Mouse (Mus musculus): ENCODE results near the gene Gria1. TPM values are rescaled to one million over a fixed set of nuclear protein-coding genes. Genes with fewer than 3 reads are reported as not detected.
A peak's percentile ranks its signal among the peaks of the same experiment; 100 is the strongest.

Gene Gria1
- 1.6 and 2.5 TPM in 2 replicates for polyA plus RNA-seq (2015; fragmentation: Nextera tagmentation; extraction: Ambion mirVana)

DNA sequence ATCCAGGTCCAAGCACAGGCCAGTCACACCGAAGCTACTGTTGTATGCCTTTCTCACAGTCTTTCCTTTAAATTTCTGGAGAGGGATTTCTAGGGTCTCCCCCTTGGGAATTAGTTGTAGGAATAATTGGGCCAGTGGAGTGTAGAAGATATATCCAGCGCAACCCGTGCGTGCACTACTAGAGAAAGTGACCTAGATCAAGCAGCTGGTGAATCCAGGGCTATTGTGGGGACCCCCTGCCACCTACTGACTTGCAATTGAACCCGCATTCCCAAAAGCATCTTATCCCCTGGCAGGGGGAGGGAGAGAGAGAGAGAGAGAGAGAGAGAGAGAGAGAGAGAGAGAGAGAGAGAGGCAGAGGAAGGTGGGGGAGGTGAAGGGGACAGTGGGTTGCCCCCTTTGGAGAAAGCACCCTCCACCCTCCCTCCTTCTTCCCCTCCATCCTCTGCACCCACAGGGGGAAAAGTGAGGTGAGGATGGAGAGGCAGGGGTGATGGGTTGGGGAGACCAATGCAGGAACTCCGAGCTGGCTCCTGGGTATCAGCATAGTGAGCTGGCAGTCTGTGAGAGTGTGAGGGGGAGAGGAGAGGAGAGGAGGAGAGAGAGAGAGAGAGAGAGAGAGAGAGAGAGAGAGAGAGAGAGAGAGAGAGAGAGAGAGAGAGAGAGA, at the start of gene Gria1:
Gene Gria1 (plus strand): TSS at position 364 of the 667 bp plus-strand sequence.
- no peaks in the 10 kb centered on the region for H3K36me3 ChIP-seq
- H3K9me3 ChIP-seq = no peaks in the 10 kb centered on the region
- WGBS = 30% methylated on average over 6 of the region's 6 CpGs
- peak within 1 kb of the TSS; percentile 54 for H3K4me2 ChIP-seq (replicated peaks)
- H3K4me1 ChIP-seq = peaks cover 6% of the 10 kb centered on the region; the same call in 1 of the 2 replicates
- no peak for ATAC-seq (ENCODE audit: low FRiP score, low read depth)
- peak within 1 kb of the TSS; percentile 21 for H3K4me3 ChIP-seq
- H3K27me3 ChIP-seq = peaks cover 36% of the 10 kb centered on the region
- no peak within 1 kb of the TSS for H3K27ac ChIP-seq
- peak within 1 kb of the TSS; percentile 32; the same call in 1 of the 2 replicates for H3K9ac ChIP-seq

DNA sequence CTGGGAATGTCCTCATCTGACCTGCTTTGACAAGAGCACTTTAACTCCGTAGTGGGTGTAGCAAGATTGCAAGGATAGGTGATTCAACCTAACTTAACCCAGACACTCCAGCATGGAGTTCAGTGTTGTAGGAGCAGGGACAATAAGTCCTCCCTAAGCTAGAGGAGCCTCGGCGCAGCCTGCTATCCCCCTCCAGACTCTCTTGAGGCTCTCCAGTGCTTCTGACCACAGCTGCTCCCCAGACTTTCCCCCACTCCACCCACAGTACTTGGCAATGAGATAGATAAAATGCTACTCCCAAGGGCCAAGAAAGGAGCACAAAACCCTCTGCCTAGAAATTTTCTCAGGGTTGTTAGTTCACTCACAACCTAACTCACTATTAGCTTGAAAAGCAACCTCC, 49.4 kb upstream of the Gria1 start:
- 90% methylated on average over 3 of the region's 3 CpGs for WGBS
- Histone ChIP-seq H3K4me1 (no peaks in the 10 kb centered on the region), H3K9me3 (no peaks in the 10 kb centered on the region), H3K4me2 (replicated peaks) (no peak overlapping the region), H3K27ac (no peak overlapping the region), H3K4me3 (no peak overlapping the region), H3K36me3 (no peaks in the 10 kb centered on the region), H3K27me3 (no peaks in the 10 kb centered on the region), H3K9ac (no peak overlapping the region)
- no peak for ATAC-seq (ENCODE audit: low FRiP score, low read depth)

DNA sequence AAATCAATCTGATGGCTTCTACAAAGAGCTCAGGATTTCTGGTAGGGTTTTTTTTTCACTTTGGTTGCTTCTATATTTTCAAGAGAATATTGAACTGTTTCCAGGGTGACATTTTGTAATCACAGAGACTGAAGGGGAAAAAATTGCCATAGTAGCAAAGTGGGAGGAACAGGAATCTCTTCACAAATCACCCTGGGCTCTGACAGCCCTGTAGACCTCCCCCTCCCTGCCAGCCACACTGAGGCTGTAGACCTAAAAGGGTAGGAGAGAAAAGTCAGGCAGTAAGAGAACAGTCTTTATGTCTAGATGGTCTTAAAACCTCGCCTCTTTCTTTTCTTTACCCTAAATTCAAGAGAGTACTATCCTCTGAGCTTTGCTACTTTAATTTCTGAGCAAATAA, 38.4 kb upstream of the Gria1 start:
- no peak for ATAC-seq (ENCODE audit: low FRiP score, low read depth)
- H3K9ac ChIP-seq = no peak overlapping the region
- no peak overlapping the region for H3K4me3 ChIP-seq
- H3K4me2 ChIP-seq (replicated peaks) = no peak overlapping the region
- 62% methylated on average over 1 of the region's 1 CpGs for WGBS
- H3K9me3 ChIP-seq = 0 out of 2 replicates have a peak, but pooled peaks cover 4% of the 10 kb centered on the region
- no peaks in the 10 kb centered on the region for H3K4me1 ChIP-seq
- H3K27ac ChIP-seq = no peak overlapping the region
- no peaks in the 10 kb centered on the region for H3K36me3 ChIP-seq
- H3K27me3 ChIP-seq = no peaks in the 10 kb centered on the region

DNA sequence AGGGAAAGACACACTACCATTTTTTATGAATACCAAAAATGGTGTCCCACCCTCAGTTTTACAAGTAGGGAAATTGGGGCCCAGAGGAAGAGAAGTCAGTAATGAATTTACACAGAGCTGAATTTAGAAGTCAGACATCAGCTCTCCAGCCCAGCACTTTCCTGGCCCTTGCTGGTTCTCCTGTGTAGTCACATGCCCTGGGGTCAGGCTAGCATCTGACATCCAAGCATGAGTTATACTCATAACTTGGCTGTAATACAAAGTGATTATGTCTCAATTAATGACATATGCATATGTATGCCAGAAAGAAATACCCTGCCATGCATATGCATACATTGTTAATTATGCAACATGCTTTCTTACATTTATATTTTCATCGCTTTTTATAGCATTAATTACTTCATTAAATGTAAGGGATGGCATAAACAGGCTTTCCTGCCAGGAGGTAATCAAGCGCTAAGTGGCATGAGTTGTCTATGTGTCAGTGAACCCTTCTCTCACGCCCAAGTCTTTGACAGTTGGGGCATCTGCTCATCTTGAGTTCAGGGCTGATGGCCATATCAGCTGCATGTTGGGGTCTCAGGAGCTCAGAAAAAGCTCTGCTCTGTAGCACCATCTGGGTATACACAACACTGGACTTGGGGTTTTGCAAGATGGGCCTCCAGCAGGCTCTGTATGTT, 26.7 kb upstream of the Gria1 start:
- no peak overlapping the region for H3K4me3 ChIP-seq
- no peak overlapping the region for H3K4me2 ChIP-seq (replicated peaks)
- no peaks in the 10 kb centered on the region for H3K27me3 ChIP-seq
- no peaks in the 10 kb centered on the region for H3K4me1 ChIP-seq
- H3K9me3 ChIP-seq = no peaks in the 10 kb centered on the region
- 89% methylated on average over 3 of the region's 3 CpGs for WGBS
- H3K36me3 ChIP-seq = no peaks in the 10 kb centered on the region
- ATAC-seq (ENCODE audit: low FRiP score, low read depth) = no peak
- H3K9ac ChIP-seq = no peak overlapping the region
- H3K27ac ChIP-seq = no peak overlapping the region

DNA sequence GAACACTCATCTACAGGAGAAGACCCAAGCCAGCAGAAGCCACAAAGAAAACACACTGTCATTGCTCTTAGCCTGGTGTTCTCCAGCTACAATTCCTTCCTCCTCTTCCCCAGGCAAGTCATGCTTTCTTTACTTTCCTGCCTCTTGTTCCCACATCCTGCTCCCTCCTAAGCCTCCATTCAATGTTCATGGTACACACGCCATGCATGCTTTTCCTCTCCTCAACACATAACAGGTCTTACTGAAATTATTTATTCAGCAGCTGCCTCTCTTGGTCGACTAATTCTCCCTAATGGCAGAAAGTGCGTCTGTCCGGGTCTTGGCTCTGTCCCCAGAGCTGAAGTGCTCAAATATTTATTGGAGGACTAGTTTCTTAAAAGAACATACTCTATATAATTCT, 25.7 kb upstream of the Gria1 start:
- H3K36me3 ChIP-seq = no peaks in the 10 kb centered on the region
- H3K4me3 ChIP-seq = no peak overlapping the region
- no peaks in the 10 kb centered on the region for H3K27me3 ChIP-seq
- H3K9me3 ChIP-seq = no peaks in the 10 kb centered on the region
- H3K9ac ChIP-seq = no peak overlapping the region
- WGBS = 63% methylated on average over 4 of the region's 4 CpGs
- no peak overlapping the region for H3K4me2 ChIP-seq (replicated peaks)
- no peak for ATAC-seq (ENCODE audit: low FRiP score, low read depth)
- no peak overlapping the region for H3K27ac ChIP-seq
- no peaks in the 10 kb centered on the region for H3K4me1 ChIP-seq

DNA sequence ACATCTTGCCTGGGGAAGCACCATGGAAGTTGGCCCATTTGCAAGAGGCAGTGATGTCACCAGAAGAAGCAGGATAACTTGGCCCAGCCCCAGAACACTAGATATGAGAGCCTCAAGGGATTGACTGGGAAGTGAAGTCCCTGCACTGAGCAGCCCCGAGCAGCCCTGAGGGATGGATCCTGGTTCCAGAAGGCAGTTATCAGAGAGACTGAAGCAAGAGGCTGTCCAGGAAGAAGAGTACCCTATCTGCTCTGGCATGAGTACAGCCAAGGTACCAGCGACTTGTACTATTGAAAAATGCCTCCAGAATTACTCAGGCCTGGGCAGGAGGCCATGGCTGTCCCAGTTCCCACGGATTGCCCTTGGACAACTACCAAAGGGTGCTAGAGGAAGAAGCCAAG, 11.6 kb upstream of the Gria1 start:
- WGBS = 72% methylated on average over 3 of the region's 3 CpGs
- Histone ChIP-seq H3K4me2 (replicated peaks) (no peak overlapping the region), H3K27me3 (no peaks in the 10 kb centered on the region), H3K4me3 (no peak overlapping the region), H3K36me3 (no peaks in the 10 kb centered on the region), H3K27ac (no peak overlapping the region), H3K4me1 (peaks cover under 1% of the 10 kb centered on the region; the same call in 1 of the 2 replicates), H3K9ac (no peak overlapping the region), H3K9me3 (no peaks in the 10 kb centered on the region)
- ATAC-seq (ENCODE audit: low FRiP score, low read depth) = no peak

DNA sequence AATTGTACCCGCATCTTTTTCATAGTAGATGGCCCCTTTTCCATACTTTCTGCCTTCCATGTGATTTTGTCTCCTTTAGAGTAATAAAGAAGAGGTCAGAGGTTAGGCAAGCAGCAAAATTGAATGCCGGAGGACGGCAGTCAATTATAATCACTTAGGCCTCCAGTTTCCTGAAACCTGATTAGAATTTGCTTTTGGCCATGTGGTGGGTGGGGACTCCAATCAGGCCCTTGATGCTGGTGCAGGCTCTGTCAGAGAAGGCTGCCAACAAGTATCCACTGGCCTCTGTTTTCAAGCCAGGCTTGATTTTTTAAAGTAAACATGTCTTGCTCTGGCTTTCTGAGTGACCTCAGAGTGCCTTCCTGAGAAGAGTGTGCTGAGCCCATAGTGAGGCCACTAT, 6.6 kb upstream of the Gria1 start:
- Histone ChIP-seq H3K27ac (no peak overlapping the region), H3K9ac (no peak overlapping the region)

DNA sequence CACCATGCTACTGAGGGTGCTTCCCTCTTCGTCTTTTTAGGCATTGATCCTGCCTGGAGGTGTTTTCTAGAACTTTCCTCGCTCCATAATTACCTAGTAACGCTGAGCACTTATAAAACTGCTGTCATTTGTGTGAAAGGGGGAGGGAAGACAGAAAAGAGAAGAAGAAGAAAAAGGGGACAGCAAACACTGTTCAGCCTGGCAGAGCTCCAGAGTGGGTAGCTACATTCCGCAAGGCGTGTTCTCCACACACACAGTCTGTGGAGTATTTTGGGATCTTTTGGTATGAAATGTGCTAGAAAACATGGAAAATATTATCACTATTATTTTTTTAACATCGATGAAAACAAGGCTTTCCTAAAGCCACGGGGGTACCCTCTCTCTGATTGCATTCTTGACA, 5.8 kb upstream of the Gria1 start:
- H3K27ac ChIP-seq = no peak overlapping the region
- H3K4me1 ChIP-seq = peaks cover 8% of the 10 kb centered on the region; the same call in 1 of the 2 replicates
- H3K9ac ChIP-seq = no peak overlapping the region
- no peak overlapping the region for H3K4me2 ChIP-seq (replicated peaks)
- ATAC-seq (ENCODE audit: low FRiP score, low read depth) = no peak
- 58% methylated on average over 7 of the region's 7 CpGs for WGBS
- H3K27me3 ChIP-seq = peaks cover 7% of the 10 kb centered on the region; the same call in 1 of the 2 replicates
- H3K9me3 ChIP-seq = no peaks in the 10 kb centered on the region
- H3K4me3 ChIP-seq = no peak overlapping the region
- H3K36me3 ChIP-seq = no peaks in the 10 kb centered on the region

More for the DNA sequence above, 6.6 kb upstream of the Gria1 start:
- Histone ChIP-seq H3K9me3 (no peaks in the 10 kb centered on the region), H3K36me3 (no peaks in the 10 kb centered on the region), H3K4me1 (peaks cover 8% of the 10 kb centered on the region; the same call in 1 of the 2 replicates), H3K4me2 (replicated peaks) (no peak overlapping the region), H3K27me3 (no peaks in the 10 kb centered on the region), H3K4me3 (no peak overlapping the region)
- no peak for ATAC-seq (ENCODE audit: low FRiP score, low read depth)
- 13% methylated on average over 3 of the region's 3 CpGs for WGBS

DNA sequence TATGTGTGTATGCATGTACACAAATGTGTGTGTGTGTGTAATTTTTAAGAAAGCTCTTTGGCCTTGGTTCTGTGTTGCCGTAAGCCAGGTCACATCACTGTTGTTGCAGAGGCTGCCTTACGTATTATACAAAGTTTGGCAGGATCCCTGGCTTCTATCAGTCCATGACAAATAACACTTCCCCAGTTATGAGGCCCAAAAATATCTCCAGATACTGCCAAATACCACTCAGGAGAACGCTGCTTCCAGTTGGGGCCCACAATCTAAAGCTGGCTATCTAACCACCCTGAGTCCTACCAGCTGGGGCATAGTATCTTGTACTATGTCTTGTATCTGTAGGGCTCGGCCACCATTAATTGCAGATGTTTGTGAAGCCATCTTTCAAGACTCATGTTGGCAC, 3.4 kb upstream of the Gria1 start:
- peaks cover 28% of the 10 kb centered on the region for H3K27me3 ChIP-seq
- peaks cover 8% of the 10 kb centered on the region; the same call in 1 of the 2 replicates for H3K4me1 ChIP-seq
- H3K4me2 ChIP-seq (replicated peaks) = no peak overlapping the region
- no peak overlapping the region for H3K4me3 ChIP-seq
- no peak overlapping the region for H3K9ac ChIP-seq
- no peaks in the 10 kb centered on the region for H3K9me3 ChIP-seq
- ATAC-seq (ENCODE audit: low FRiP score, low read depth) = no peak
- WGBS = 87% methylated on average over 4 of the region's 4 CpGs
- no peaks in the 10 kb centered on the region for H3K36me3 ChIP-seq
- no peak overlapping the region for H3K27ac ChIP-seq

DNA sequence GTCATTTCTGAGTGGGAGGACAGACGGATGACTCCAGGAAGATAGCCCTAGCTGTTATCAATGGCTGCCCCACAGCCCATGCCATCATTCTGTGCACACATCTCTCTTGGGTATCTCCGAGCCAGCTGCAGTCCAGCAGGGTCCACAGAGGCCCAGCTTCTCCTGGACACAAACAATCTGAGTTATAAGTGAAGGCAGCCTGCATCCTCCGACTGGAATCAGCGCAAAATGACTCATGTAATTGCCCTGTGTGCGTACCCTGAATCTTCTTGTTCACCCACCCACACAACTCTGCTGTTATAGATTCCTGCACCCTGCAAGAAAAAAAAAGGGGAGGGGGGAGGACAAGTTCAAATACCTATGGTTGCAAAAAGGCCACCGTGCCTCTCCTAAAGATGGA, 576 bp upstream of the Gria1 start:
- WGBS = 78% methylated on average over 6 of the region's 6 CpGs
- Histone ChIP-seq H3K27me3 (peaks cover 36% of the 10 kb centered on the region), H3K27ac (no peak overlapping the region), H3K4me3 (no peak overlapping the region), H3K36me3 (no peaks in the 10 kb centered on the region), H3K9ac (no peak overlapping the region), H3K4me1 (peaks cover 6% of the 10 kb centered on the region; the same call in 1 of the 2 replicates), H3K4me2 (replicated peaks) (no peak overlapping the region), H3K9me3 (no peaks in the 10 kb centered on the region)
- ATAC-seq (ENCODE audit: low FRiP score, low read depth) = no peak

DNA sequence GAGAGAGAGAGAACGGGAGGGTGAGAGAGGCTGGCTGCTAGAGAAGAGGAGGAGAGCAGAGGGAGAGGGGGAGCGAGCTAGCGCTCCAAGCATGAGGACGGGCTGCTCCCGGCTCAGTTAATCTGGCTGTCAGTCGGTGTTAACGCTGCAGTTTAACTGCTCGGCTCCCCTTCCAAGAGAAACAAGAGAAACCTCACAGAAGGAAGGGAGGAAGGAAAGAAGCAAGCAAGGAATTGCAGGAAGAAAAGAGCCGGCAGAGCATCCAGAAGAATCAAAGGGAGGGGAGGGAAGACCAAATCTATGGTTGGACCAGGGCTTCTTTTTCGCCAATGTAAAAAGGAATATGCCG, 478 bp downstream of the Gria1 start:
- peaks cover 36% of the 10 kb centered on the region for H3K27me3 ChIP-seq
- H3K9me3 ChIP-seq = no peaks in the 10 kb centered on the region
- ATAC-seq (ENCODE audit: low FRiP score, low read depth) = no peak
- peak overlapping the region; percentile 54 for H3K4me2 ChIP-seq (replicated peaks)
- peak overlapping the region; percentile 32; the same call in 1 of the 2 replicates for H3K9ac ChIP-seq
- no peak overlapping the region for H3K27ac ChIP-seq
- H3K36me3 ChIP-seq = no peaks in the 10 kb centered on the region
- H3K4me1 ChIP-seq = peaks cover 6% of the 10 kb centered on the region; the same call in 1 of the 2 replicates
- 3% methylated on average over 11 of the region's 11 CpGs for WGBS
- H3K4me3 ChIP-seq = peak overlapping the region; percentile 21

DNA sequence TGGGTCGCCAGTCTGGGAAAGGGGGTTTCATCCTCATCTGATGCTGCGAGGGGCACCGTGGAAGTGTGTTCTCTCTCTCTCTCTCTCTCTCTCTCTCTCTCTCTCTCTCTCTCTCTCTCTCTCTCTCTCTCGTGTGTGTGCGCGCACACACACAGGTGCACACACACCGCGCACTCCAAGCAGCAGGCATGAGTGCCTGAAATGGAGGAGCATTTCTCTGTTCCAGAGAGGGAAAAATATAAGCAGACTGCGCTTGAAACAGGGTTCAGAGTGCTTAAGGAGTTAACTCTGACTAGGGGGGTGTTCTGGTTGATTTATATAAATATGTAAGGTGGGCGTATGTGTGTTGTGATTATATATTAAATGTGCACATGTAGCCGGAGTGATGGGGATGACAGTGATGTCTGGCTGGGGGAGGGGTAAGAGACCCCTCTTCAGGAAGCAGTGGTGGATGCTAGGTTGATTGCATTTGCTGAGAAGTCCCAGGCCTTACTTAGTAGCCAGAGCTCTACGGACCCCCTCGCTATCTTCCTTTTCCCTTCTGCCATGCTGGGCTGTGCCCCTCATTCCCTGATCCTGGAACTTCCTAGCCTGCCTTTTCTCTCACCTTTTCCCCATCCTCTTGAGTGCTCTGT, 1.2 kb downstream of the Gria1 start:
- no peaks in the 10 kb centered on the region for H3K9me3 ChIP-seq
- H3K36me3 ChIP-seq = no peaks in the 10 kb centered on the region
- peak overlapping the region; percentile 54 for H3K4me2 ChIP-seq (replicated peaks)
- H3K4me1 ChIP-seq = peaks cover 6% of the 10 kb centered on the region; the same call in 1 of the 2 replicates
- no peak for ATAC-seq (ENCODE audit: low FRiP score, low read depth)
- peak overlapping the region; percentile 21; the same call in 1 of the 2 replicates for H3K4me3 ChIP-seq
- H3K27ac ChIP-seq = no peak overlapping the region
- peaks cover 36% of the 10 kb centered on the region for H3K27me3 ChIP-seq
- 41% methylated on average over 13 of the region's 13 CpGs for WGBS
- no peak overlapping the region for H3K9ac ChIP-seq
